Mouse (Mus musculus) telencephalon, adult 2 months (tissue): ENCODE results near the gene Fam131c.

Experiments
- DNase-seq: peaks from one replicate; pipeline ENCODE4 v3.0.0-alpha.2; 2011; ENCODE audit warnings: low read depth, low spot score

The Fam131c gene

DNA sequence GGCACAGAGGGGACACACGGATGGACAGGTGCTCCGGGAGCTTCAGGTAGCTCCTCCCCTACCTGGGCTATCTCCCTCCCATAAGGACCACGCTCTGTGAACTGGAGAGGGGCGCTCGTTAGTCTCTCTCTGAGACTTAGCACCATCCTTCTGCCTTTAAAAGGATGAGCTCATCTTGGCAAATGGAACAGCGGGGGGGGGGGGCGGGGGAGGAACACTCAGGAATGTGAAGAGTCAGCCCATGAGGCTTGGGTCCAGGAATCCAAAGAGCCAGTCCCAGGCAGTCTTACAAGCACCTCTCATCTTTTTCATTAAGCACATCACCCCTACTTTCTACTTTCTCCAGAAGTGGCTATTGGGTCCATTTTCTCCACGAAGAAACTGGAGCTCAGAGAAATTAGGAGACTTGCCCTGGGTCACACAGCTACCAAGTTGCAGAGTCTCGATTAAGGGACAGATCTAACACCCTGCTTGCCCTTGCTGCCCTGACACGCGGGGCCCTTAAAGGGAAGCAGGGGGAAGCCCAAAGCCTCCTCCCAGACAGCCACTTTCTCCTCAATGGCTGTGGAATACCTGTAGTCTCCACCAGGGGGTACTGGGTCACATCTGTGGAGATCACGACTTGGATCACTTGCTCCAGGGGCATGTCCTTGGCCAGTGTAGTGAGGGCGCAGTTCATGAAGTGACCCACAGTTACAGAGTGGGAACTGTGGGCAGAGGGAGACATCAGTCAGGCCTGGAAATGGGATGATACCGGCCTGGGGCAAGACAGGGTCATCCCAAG is 38.7 kb downstream of the Fam131c start:
- DNase-seq = no peak

DNA sequence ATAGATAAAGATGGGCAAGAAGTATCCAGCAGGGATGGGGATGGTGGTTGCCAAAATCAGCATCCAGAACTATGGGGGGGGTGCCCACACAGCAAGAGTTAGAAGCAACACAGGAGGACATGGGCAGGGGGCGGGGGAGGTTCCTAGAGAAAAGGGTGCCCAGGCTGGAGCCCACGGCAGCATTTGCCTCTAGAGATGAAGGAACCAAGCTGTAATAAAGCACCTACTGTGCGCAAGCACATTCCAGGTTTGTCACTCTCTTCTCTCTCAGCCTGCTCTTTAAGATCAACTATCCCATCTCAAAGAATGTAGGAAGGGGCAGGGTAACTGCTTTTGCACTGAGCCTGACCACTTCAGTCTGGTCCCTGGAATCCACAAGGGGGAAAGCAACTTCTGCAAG is 40.6 kb downstream of the Fam131c start:
- no peak for DNase-seq

DNA sequence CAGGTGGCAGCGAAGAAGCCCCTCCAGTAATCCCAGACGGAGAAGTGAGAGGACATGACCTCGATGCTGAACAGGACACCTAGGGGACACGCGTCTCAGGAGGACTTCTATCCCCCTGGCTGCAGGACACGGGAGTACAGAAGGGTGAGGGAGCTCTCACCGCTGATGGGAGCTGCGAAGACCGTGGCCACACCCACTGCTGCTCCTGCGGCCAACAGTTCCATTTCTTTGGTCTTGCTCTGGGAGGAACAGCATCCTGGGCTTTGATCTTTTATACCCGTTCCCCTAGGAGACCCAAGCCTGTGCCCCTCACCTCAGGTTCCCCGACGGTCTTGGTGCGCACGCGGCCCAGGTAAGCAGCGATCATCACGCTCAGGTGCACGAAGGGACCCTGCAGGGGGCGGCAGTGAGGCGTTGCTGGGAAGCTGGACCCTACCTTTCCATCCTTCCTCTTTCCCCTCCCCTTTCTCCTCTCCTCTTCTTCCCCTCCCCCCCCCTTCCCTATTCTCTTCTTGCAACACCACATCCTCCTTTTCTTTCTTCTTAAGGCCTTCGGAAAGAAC is 43.5 kb downstream of the Fam131c start:
- DNase-seq = no peak

DNA sequence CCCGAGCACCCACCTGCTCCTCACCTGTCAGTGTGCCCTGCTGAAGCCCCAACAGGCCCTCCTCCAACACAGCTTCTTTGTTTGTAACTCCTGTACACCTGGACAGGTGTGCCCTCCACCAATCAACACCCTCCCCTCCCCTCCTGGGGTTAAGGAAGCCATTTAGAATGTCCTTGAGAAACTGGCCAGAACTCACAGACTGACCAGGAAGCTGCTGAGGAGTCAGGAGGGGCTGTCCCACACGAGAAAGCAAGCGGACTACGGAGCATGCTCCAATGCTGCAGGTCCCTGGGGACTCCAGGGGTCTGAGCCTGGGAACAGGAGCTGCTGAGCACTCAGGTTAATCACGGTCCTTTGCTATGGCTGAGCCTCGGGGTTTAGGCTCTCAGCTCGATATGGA is 47.9 kb downstream of the Fam131c start, which contains the start of gene Clcnkb:
Gene Clcnkb (minus strand): TSS at position 91 of the 400 bp plus-strand sequence.
- DNase-seq = no peak

DNA sequence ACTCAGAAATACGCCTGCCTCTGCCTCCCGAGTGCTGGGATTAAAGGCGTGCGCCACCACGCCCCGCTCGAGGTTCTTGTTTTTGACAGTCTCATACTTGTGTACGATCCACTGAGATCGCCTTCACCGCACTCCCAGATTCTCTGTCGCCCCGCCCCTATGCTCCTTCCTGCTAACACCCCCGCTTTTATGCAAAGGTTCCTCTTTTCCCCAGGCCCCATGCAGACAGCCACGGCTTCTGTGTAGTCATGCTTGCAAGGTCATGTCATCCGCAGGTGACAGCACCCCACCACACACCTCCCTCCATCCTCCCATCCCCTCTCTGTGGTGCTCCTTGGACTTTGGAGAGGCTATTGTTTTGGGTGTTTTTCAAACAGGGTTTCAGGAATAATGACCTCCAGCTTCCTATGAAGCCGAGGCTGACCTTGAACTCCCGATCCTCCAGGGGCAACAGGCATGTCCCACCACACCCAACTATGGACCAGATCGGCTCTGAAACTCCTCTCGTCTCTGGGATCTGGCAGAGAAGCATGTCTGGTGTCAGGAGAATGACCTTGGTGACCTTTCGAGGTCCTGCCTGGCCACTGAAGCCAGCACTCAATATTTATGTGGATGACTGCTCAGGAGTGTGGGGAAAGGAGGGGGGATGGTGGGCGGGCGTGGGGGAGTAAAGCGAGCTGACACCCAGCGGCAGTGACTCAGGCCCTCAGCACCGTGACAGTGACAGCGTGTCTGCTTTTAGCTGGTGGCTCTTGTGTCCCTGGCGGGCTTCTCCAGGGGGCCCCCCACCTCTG is 51.6 kb downstream of the Fam131c start:
- DNase-seq = no peak

DNA sequence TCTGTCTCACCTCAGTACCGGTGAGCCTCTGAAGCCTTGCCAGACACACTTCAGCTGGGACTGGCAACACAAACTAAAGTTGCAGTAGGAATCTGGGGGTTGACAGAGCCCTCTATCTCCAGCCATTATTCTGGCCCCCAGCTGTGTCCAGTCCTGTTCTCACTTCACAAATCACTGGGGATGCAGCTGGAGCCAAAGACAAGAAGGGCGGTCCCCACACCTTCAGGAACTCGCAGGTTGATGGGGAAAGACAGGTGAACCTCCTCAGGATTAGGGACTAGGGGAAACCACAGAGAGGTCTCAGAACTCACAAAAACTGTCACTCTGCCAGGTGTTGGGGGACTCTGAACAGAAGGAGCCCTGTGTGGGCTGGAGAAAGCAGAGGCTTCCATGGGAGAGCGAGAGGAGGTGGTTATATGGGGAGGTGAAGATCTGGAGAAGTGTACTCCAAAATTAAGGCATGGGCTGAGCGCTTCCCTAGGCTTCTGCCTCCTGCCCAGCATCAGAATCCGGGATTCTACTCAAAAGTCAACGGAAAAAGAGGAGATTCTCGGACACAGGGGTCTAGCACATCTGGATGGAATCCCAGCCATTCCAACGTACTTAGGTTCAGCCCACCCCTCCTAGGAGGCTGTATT is 52.3 kb downstream of the Fam131c start, which contains the start of gene Hspb7:
Gene Hspb7 (plus strand): TSS at position 588 of the 638 bp plus-strand sequence.
- DNase-seq = no peak

DNA sequence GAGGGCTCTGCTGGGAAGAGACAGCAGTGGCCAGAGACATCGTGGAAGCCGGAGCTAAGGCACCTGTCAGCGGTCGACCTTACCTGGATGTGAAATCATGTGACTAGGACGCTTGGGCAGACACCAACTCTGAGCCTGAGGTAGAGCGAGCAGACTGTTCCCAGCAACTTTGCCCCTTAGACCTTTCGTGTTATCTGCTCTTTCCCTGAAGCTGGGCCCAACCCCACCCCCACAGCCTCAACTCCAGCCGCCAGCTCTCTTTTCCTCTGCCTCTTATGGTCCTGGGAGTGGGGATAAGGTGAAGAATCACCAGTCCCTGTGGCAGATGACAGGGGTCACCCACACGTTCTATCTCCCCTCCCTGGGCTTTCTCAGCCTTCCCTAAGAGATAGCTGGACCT is 52.9 kb downstream of the Fam131c start:
- DNase-seq = no peak

DNA sequence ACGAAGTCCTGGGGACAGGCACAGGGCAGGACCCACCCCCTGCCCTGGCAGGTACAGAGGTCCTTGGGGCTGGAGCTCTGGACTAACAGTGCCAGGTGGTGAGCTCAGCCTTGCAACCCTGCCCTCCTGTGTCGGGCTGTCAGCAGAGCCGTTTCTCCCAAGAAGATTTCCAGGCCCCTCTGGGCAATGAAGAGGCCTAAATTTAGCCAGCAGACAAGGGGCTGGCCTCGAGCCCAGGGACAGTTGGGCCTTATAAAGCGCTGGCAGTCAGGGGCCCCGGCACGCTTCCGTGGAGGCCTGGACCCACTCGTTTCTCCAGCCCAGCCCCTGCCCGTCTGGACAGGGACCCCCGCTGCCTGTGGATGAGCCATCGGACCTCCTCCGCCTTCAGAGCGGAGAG is 53.4 kb downstream of the Fam131c start:
- no peak for DNase-seq

DNA sequence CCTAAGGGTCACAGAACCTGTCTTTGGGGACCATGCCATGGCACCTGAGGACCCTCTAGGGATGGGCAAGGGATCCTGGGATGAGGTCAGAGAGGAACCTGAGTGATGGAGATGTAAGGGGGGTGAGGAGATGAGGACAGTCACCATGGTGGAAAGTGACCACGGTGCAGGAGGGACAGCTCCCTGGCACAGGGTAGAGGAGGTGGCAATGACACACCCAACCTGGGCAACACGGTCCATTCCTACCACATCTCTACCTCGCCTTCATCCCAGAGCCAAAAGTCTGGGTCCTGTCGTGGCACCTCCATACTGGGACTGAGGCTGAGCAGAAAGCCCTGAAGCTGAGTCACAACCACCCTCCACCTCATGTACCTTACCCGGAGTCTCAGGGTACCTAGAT is 54.8 kb downstream of the Fam131c start:
- DNase-seq = no peak

DNA sequence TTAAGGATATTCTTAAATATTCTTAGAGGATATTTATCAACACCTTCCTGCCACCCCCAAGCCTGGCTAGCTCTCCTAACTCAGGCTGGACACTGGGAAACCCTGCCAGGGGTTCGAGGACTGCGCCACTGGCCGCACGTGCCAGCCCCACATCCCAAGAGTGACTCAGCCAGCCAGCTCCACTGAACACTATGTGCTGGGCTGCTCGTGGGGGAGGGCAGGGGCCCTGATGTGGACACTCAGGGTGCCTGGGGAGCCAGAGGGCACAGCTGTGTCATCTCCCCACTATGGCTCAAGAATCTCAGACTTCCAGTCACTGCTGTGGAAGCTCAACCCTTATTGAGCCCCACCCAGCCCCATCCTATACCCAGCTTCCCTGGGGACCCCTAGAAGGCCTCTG is 55.3 kb downstream of the Fam131c start:
- no peak for DNase-seq

DNA sequence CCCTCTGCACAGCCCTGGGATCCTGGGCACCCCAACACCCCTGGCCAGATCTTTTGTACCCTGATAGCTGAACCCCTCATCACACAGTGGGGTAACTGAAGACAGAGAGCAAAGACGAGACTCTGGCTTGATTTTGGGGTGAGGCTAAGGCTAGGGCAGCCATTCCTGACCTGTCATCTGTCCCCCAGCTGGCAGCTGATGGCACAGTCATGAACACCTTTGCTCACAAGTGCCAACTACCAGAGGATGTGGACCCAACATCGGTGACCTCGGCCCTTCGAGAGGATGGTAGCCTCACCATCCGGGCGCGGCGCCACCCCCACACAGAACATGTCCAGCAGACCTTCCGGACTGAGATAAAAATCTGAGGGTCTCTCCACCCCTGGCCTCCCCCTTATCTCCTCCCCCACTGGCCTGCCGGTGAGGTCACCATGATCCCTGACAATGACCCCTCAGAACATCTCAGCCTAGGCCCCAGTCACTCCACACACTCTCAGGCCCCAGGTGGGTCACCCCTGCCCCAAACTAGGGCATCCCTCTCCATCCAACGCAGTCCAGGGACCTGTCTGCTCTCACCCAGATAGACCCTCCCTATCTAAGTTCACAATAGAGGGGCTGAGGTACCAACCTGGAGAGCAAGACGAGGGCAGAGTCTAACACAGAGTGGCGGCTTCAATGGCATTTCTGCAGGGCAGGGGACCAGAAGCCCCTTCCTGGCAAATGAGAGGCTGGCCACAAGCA is 55.8 kb downstream of the Fam131c start:
- DNase-seq = no peak

DNA sequence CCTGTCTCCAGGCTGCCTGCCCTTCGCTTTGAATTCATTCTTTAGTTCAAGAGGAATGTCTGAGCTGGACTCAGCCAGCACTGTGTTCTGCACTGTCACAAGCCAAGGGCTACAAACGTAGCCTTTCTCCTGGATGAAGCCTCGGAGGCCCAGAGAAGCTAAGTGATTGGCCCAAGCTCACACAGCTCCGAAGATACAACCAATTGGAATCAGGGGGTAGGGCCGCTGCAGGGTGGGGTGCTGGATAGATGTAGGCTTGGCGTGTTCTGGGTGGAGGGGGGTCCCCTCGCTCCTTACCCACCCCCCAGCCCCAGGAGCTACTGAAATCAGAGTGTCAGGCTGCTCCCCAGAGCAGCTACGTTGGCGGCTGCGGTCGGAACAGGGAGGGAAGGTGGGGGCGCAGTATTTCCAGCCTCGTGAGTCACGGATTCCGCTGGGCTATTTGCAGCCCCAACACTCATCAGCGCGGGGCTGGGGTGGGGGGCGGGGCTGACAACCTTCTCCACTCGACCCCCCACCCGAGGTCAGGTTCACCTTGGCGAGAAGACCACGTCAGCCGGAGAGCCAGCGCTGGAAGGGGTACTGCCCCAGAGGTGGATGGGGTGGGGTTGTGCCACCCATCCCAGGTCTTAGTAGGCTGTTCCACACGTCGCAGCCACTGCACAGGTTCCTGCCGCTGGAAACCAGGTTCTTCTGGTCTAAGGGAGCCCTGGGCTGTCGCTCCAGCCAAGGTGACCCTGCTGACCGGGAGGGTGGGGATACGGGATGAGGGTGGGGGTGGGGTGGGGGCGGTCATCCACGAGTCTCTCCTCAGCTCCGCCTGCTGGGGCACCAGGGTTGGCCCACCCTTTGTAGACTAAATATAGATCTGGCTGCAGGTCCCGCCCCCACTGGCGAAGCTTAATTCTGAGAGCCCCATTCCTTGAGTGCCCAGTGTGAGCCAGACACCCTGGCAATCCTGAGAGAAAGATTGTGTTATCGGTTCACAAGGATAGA is 57.8 kb downstream of the Fam131c start:
- peak; percentile 92 for DNase-seq

DNA sequence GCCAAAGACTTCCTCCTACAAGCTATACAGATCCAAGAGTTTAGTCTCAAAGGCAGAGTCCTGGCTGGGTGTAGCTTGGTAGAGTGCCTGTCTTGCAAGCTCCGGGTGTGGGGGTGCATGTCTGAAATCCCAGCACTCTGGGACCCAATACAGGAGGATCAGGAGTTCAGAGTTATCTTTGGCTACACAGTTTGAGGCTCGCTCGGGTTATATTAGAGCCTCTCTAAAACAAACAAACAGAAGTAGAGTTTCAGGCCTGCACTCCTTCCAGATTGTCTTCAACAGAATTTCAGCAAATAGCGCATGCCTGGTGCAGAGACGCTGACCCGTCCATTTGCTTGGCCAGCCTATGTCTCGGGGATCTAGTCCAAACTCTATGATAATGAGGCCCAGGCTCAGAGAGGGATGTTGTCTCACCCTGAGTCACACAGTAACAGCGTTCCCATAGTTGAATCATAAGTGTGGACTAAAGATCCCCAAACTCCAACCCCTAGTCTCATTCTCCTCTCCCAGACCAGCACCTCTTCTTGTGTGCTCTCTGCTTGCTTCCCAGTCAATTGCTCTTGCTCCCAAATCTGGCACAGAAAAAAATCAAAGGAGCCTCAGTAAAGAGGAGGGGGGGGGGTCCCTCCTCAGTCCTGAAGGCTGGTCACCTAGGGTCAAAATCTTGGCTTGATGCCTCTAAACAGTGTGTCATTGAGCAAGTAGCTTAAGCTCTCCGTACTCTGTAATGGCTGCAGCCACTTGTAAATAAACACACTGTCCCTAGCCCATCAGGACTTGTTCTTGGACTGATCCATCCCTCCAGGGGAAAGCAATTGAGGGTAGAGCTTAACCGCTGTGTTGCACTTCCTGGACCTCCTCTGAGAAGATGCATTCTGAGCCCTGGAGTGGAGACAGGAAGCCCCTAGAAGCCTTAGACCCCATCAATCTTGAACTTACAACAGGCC is 59.1 kb downstream of the Fam131c start:
- DNase-seq = no peak

DNA sequence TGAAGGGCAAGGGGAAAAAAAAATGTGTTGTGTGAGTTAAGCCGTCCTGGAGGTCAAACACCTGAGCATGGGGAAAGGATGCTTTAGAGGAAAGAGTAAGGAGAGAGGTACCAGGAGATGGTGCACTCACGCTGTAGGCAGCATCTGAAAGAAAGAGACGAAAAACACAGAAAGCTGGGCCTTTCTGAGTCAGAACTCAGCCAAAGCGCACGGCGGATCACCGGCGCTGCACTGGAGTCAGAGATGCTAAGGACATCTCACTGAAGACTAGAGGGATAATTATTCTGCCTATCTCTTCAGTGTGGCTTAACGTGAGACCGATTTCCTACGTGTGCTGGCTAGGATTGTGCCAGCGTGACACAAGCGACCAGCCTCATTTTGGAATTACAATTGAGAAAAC is 59.9 kb downstream of the Fam131c start:
- DNase-seq = no peak

DNA sequence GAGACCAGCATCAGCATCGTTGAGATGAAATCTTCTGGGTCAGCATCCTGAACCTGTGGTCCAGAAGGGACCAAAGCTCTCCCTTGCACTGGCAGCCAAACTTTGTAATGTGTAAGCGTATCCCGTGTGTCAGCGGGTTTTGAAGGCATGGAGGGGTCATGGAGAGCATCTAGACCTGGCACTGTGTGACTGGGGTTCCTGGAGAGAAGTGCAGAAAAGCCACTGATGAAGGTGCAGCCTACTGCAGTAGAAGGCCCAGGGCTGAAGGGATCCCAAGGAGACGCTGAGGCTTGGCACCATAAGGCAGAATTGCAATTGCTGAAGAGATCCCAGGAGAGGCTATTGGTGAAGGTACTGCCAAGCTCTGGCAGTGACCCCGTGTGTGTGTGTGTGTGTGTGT is 61.4 kb downstream of the Fam131c start:
- no peak for DNase-seq

DNA sequence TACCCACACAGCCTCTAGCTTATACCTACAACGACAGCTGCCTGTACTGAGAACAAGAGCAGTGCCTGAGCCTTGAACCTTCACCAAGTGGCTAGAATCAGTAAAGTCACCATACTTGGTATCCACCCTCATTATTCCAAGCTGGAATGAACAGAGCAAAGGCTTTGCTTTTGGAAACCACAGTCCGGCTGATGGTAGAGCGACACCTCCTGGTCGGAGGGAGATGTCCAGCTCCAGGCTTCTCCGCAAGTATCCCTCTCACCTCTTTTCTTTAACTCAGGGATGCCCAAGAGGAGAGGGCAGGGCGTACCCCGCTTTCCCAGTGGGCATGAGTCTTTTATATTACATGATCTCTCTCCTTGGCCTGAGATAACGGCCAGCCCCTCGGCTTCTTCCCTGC is 61.8 kb downstream of the Fam131c start:
- no peak for DNase-seq

DNA sequence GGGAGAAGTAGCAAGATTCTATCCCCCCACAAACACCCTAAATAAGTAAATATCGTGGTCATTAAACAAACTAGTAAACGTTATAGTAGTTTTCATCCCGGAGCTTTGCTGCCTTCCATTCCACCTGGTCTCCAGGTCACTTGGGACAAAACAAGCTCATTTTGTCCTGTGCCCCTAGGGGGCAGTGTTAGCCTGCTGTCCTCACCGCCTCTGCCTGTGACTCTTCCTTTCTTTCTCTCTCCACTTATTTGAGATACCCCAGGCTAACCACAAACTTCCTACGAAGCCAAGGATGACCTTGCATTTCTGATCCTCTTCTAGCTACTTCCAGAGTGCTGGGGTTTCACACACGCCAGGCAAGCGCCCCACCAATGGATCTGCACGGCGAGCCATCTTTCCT is 63.0 kb downstream of the Fam131c start:
- DNase-seq = no peak

DNA sequence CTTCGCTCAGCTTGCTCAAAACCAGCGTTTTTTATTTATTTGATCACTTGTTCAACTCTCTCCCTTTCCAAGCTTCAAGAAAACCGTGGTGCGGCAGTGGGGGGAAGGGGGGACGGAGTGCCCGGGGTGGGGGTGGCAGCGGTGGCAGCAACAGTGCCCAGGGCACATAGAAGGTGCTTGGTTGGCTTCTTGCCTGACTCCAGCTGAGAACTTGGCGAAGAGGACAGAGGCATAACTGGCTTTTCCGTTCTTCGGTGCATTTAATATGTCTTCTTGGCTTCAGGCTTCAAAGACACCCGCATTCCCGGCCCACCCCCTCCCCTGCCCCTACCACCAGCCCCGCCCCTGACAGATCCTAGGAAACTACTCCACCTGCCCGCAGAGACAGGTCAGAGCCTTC is 64.6 kb downstream of the Fam131c start:
- no peak for DNase-seq

DNA sequence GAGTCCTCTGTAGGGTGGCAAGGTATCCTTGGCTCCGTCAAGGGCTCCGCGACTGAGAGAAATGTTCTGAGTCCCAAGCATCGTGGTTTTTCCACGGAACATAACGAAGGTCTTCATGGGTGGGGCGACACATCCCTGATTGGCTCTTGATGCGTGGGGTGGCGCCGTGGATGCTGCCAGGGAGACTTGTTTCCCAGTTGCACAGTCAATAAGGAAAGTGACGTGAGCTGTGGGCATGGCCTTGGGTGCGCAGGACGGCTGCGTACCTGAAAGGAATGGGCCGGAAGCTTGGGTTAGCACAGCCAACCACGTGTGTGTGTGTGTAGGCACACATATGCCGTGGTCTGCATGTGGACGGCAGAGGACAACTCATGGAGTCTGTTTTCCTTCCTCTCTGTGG is 65.2 kb downstream of the Fam131c start:
- no peak for DNase-seq
